21 mouse cellular contexts compared by ENCODE assay signal in the genomic region with DNA sequence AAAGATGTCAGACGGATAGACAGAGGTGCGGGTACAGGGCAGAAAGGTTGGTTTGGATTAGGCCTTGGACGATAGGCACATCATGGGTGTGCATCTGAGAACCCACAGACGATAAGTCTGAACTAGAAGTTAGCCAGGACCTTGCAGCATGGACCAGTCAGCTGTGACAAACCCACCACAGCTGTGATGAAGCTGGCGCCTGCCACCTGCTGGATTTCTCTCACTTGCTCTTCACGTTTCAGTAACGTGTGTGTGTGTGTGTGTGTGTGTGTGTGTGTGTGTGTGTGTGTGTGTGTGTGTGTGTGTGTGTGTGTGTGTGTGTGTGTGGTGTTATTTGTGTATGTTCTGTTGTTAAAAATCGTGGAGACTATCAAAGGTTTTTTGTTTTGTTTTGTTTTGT. TPM values are rescaled to one million over a fixed set of nuclear protein-coding genes. Genes with fewer than 3 reads are reported as not detected.
"Had no signal": no experiment of that assay in that cellular context is flagged by ENCODE, and none has a peak within 500 bp of the region (broad histone marks: within the 10 kb centered on the region; RNA-seq: fewer than 3 reads in every experiment).

A gene (plus strand): TSS at position 333 of the 400 bp plus-strand sequence.

RNA-seq across cellular contexts. Expression of the gene that starts here (rescaled TPM):
- total RNA-seq: layer of hippocampus, adult 8-10 months; layer of hippocampus, postnatal 36 days; left cerebral cortex, adult 2 months; left cerebral cortex, postnatal 10 days; left cerebral cortex, postnatal 36 days; liver, adult 2 months; megakaryocyte, adult 5-6 weeks; monocyte, adult 5-6 weeks; neutrophil, adult 5-6 weeks had no signal
- polyA plus RNA-seq: kidney, embryonic 16.5 days; limb, embryonic 11.5 days; limb, embryonic 14.5 days; liver, adult 2 months; liver, embryonic 13.5 days; liver, embryonic 16.5 days; lung, embryonic 14.5 days; lung, postnatal 0 days; macrophage; midbrain, embryonic 12.5 days; myocyte; neural tube, embryonic 13.5 days; stomach, embryonic 16.5 days had no signal
